Mouse (Mus musculus) fibroblast of lung, adult 2 months (primary cell): ENCODE measurements around the gene Mtss1l.
A peak's percentile ranks its signal among the peaks of the same experiment; 100 is the strongest.

ENCODE experiments used
- DNase-seq: peaks from one replicate; pipeline ENCODE4 v3.0.0-alpha.2; 2011; ENCODE audit warnings: low read depth

Mtss1l gene

DNA sequence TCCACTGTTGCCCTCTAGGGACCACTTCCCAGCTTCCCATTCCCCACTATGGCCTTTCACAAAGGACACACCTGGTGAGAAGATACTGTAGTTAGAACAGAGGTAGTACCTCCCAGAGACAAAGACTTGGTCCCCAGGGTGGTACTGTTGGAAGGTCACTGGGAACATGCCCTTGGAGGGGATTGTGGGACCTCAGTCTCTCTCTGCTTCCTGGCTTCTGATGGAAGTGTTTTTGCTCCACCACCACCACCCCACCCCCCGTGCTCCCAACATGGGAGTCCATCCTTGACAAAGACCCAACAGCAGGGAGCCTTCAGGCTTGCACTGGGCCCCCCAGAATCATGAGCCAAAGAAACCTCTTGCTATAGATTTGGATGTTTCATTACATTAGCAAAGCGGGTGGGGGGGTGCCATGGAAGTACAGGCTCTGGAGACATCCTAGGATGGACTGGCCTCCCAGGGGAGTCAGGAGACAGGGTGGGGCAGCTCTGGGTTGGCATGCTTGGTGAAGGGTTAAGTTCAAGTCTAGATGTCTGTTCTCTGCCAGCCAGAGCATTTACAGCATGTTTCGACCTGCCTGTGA lies 14.9 kb upstream of the Mtss1l start:
- no peak for DNase-seq

- no peak for DNase-seq
These were observed 12.8 kb upstream of the Mtss1l start for GRCm38 (mm10) chr8:110708429-110708828.

- no peak for DNase-seq
These were observed 10.7 kb upstream of the Mtss1l start for GRCm38 (mm10) chr8:110710593-110710992.

GRCm38 (mm10) chr8:110711271-110711934 lies 9.9 kb upstream of the Mtss1l start:
- no peak for DNase-seq

- DNase-seq: peak; percentile 78
These were observed 8.2 kb upstream of the Mtss1l start for GRCm38 (mm10) chr8:110713073-110713472.

GRCm38 (mm10) chr8:110714827-110715519 lies 6.3 kb upstream of the Mtss1l start:
- DNase-seq: no peak

GRCm38 (mm10) chr8:110716075-110716474 lies 5.2 kb upstream of the Mtss1l start:
- DNase-seq: peak; percentile 93

- no peak for DNase-seq
These were observed 4.1 kb upstream of the Mtss1l start for GRCm38 (mm10) chr8:110717131-110717530.

DNA sequence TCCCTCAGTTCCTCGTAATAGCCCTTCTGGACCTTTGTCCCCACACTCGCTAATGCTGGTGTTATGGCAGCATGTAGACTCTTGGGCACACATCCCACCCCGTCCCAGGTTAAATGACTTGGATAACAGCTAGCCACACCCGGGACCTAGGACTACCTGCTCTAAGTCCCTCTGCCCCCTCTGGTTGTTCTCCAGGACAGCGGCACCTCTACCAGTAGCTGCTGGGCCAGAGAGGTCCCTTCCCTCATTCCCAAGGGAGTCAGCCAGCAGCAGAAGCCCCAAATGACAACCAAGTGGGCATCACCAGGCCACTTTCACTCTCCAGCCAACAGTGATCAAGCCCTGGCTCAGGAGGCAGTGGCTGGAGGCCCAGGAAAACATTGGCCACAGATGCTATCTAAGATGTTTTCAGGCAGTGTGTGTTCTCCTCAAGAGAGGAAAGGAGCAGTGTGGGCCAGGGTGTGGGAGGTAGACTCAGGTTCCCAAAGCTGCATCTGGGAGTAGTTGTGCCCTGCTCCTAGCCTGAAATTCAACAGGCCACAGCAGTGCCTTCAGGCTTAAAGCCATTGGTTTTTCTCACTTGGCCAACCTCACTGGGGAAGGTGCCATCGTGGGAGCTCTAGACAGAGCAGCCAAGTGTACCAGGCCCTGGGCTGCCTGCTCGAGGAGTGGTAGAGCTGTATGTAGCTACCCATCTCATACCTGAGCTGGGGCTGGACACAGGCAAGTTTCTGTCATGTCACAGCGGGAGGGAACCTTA lies 2.9 kb upstream of the Mtss1l start:
- peak; percentile 85 for DNase-seq

GRCm38 (mm10) chr8:110718969-110719670 lies 2.2 kb upstream of the Mtss1l start:
- DNase-seq: peak; percentile 66

DNA sequence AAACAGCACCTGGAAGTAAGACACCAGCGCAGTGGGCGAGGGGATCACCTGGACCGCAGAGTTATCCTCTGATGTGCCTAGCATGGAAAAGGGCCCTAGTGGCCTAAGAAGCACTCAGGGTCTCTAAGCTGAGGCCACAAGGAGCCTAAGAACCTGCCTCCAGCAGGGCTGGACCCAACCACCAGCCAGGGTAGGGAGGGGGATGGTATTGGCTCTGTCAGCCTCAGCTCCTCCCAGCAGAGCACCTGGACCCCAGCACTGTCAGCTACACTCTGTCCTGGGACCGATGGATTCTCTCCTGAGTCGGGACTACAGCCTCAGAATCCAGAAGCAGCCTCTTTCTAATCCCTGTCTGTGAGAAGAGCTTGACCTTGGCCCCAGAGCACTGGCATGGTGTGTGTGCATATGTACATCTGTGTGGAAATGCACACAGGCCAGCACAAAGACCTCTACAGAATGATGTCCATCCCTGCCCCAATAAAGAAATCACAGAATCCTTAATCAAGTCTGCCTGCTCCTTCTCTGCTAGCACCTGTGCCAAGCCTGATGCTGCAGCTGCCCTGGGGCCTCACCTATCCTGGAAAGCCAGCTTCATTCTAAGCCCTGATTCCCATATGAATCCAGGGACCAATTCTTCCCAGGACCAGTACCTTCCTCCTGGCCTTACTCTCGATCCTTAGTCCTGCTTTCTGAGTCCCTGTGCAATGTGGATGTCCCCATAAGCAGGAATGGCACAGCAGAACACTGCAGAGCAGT lies 1.2 kb upstream of the Mtss1l start:
- no peak for DNase-seq

GRCm38 (mm10) chr8:110721606-110722413 lies 534 bp downstream of the Mtss1l start:
- no peak for DNase-seq

DNA sequence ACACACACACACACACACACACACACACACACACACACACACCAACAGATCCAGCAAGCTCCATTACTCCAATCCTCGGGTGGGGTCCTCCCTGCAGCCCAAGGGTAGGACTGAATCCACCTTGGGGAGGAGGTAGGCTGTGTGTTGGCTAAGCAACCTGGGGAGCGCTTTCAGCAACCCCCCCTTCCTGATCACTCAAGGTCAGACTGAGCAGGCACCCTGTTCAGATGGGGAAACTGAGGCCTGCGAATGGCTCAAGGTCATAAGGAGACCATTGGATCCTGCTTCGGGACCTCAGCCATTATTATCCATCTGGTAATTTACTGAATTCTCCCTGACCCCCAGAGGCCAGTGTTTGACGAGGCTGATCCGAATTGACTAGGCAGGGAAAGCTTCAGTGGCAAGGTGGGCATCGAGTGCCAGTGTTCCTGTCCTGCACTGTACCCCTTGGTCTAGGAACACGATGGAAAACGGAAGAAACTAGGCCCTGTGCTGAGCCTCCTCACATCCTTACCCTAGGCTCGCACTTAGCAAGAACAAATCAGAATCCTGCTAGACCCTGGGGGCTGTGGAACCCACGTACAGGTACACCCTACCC lies 1.2 kb downstream of the Mtss1l start:
- DNase-seq: no peak

- DNase-seq: no peak
These were observed 3.2 kb downstream of the Mtss1l start for GRCm38 (mm10) chr8:110724493-110724892.

DNA sequence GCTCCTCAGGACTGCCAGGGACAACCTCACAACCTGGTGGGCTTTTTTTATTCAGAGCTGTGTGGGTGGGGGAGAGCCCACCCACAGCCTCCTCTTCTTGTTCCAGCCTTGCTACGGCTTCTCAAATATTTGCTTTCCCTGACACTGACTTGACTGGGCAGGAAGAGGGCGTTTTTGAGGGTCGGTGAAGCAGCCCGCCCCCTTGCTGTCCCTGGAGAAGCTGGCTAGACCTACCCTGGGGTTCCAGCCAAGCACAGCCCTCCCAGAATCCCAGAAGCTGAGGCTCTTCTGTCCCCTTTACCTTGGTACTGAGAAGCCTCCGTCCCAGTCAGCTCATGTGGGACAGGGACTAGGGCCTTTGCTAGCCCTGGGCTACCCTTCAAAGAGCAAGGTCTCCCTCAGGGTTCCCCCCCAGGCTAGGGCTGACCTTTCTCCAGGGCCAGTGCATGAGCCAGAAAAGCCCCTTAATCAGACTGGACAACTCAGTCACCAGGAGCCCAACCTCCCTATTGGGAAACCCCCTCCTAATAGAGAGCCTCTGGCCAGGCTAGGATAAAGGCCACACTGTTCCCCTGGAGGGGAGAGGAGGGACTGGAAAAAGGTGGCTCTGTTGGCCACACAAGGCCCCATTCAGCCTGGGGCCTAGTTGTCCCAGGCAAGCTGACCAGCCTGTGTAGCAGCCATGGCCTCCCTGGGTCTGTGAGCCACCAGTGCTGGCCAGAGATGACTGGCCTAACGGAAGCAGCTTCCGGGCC lies 4.0 kb downstream of the Mtss1l start:
- DNase-seq: peak; percentile 70

DNA sequence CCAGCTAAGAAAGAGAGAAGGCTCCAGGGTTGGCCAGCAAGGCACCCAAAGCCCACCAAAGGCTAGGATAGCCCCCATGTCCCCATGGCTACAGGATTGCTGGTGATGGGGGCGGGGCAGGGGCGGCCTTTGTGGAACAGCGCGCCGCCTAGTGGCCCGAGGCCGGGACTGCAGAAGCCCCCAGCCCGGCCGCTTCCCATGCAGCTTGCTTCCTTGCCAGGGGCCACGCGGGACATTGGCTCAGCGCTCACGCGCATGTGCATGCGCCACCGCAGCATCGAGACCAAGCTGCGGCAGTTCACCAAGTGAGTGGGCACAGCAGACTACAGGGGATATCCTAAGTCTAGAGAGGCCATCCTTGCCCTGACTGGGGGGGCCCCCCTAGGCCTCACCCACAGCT lies 5.6 kb downstream of the Mtss1l start:
- no peak for DNase-seq

GRCm38 (mm10) chr8:110731346-110731859 lies 10.1 kb downstream of the Mtss1l start:
- DNase-seq: no peak

DNA sequence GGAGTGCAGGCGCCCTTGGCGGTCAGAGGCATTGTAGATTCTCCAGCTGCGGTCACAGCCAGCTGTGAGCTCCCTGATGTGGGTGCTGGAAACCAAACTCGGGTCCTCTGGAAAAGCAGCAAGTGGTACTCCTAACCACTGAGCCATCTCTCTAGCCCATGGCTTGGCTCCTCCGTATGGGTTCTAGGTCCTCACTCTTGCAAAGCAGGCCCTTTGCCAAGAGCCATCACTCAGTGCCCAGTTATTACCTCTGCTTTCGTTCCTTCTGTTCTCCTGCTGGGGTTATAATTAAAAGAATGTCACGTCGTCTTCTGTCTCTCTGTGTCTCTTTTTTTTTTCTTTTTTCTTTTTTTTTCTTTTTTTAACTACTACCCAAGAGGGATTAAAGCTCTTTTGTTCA lies 11.8 kb downstream of the Mtss1l start:
- DNase-seq: no peak

- no peak for DNase-seq
These were observed 17.4 kb downstream of the Mtss1l start for GRCm38 (mm10) chr8:110738591-110739195.
